Mouse (Mus musculus) gastrocnemius, postnatal 14 days (tissue): Measurements from ENCODE around the gene Pi4kb. TPM values are rescaled to one million over a fixed set of nuclear protein-coding genes. Genes with fewer than 3 reads are reported as not detected.
"Not testable (repeated sequence)": the region's sequence is repeated elsewhere in the genome, so short reads cannot be mapped to it uniquely, and the experiment has no call there.

Source experiments
- DNase-seq: peaks from one replicate; pipeline ENCODE4 v3.0.0; 2021; ENCODE audit warnings: mixed read lengths
- intact Hi-C: fragments of 180-260 bp; cut with DNase I; formaldehyde crosslinking; loops from one replicate; pipeline ENCODE4 v1.15.1; 2025; ENCODE audit warnings: low total_unique reads
- long read RNA-seq, 2 experiments: library from polyadenylated mRNA; stranded (forward); transcript quantifications; one replicate each; pipeline ENCODE4 v2.0.0; 2021
- total RNA-seq, 2 experiments: library from RNA; stranded (reverse); gene quantifications; 2 replicates each; pipeline ENCODE4 v1.2.3; 2021

Gene Pi4kb
- total RNA-seq: 10 to 100 TPM; 23.5 to 24.1 TPM
- long read RNA-seq, experiment 1, partial matches to known transcripts: 0 of 3 reads
- long read RNA-seq, experiment 1, other reads (novel, unspliced or antisense): 1 of 3 reads
- long read RNA-seq, experiment 2, partial matches to known transcripts: 0 of 5 reads
- long read RNA-seq, experiment 2, other reads (novel, unspliced or antisense): 2 of 5 reads

DNA sequence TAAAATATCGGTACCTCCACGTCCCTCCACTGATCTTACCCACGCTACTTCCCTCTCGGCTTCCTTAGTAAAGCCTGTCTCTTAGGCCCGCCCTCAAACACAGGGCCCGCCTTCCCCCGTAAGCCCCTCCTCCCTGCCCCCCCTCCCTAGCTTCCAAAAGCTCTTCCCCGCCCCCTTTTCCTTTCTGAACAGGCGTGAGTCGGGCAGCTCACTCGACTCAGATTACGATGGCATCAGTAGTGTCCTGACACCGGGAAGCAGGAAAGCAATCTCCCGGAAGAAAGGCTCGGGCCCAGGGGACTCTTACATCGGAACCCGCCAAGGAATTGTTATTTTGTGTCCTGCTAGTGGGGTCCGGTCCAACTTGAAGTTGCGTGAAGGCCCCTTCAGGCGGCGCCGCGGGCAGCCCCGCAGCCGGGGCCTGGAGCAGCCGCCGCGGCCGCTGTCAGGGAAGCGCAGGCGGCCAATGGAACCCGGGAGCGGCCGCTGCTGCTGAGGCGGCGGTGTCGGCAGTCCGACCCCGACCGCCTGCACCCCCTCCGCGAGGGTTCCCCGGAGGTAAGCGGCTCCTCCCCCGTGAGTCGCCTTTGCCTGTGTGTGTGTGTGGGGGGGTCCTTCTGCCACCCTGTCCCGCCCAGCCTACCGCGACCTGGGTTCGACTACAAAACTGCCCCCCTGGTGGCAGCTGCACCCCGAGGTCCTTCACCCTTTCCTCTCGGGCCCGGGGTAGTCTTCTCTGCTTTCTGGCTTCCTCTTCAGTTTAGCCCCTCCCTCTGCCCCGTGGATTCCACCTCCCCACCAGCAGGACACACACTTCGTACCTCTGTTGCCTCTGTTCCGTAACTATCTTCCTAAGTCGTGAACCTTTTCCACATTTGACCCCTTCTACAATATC, at the start of gene Pi4kb:
TSS of gene Pi4kb (plus strand) at position 204 of the 895 bp plus-strand sequence.
- intact Hi-C loops: no loop called here
- DNase-seq: peak; percentile 83

DNA sequence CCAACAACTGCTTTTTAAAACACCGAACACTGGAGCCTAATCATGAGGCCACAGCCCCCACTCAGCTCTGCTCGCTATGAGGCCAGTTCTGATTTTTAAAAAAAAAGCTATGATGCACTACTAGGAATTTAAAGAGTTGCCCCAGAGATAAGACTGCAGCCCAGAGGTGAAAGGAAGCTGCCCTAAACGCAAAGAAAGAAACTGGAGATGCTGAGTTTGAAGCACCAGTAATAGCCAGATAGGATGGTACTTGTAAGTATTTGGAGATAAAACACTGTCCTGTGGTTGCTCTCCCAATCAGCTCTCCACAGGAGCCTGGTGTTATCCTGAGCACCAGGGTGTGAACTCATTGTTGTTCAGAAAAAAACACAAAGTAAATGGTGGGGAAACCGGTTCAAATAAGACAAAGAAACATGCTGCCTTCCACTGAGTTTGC, 48.2 kb upstream of the Pi4kb start:
- intact Hi-C loops, DNase-seq: not testable (repeated sequence)

DNA sequence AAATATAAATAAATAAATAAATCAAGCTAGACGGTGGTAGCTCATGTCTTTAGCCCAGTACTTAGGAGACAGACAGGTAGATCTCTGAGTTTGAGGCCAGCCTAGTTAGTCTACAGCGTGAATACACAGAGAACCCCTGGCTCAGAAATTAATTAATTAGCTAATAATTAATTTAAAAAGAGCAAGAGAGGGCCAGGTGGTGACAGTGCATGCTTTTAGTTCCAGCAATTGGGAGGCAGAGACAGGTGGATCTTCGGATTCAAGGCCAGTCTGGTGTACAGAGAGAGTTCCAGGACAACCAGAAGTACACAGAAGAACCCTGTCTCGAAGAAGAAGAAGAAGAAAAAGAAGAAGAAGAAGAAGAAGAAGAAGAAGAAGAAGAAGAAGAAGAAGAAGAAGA, 45.6 kb upstream of the Pi4kb start:
- DNase-seq, intact Hi-C loops: not testable (repeated sequence)

DNA sequence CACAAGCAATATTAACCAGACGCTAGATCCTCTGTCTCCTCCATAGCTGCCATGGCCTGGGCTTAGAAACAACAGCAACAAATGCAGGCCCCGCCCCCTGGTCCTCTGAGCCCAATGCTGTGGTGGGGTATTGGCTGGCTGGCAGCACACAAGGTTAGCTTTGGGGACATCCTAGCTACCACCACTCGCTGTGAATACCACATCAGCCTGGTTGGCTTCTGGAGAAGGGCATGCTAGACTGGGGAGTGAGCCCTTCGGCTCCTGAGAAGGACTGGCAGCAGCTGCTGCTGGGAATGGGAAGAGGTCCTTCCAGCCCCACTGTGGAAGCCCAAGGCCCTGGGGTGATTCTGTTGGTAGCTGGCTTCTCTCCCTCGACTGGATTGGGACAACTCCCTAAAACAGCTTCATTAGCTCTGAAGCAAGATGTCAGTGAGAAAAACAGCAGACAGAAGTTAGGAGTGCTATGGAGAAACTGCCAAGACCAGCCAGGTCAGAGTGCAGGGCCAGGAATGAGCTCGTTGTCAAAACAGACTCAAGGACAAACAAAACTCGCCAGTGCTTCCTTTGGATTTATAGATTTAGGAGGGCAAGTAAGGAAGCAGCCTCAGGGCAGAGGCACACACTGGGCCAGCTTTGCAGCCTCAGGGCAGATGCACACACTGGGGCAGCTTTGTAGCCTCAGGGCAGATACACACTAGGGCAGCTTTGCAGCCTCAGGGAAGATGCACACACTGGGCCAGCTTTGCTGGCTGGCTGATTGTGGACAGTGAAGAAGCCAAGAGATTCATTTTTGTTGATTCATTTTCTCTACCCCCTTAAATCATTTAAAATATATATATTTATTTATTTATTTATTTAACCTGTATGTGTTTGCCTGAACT, 43.9 kb upstream of the Pi4kb start:
- DNase-seq, intact Hi-C loops: not testable (repeated sequence)

DNA sequence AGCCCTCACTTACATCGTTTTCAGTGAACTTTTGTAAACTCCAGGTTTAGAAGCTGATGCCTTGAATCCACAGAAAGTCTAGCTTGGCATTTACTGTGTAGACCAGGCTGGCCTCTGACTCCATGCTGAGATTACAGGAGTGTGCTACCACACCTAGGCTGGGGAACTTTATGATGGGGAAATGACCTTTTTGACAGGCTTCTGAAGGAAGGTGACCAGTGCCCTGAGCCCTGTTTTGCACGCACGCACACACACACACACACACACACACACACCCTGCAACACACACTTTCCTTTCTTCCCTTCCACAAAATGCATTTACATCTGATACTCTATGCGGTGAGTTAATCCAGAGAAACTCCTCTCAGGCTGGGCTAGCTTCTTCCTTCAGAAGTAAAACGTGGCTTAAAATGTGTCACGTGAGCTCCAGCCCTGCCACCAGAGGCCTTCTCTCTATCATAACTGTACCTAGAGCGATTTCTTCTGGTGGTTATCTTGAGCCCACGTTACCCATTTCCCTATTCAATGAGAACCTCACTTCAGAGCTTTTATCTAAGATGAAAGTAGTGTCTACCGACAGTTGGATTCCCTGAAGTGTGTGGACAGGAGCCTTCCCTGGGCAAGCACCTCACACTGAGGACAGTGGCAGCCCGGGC, 43.0 kb upstream of the Pi4kb start:
- intact Hi-C loops: not testable (repeated sequence)

DNA sequence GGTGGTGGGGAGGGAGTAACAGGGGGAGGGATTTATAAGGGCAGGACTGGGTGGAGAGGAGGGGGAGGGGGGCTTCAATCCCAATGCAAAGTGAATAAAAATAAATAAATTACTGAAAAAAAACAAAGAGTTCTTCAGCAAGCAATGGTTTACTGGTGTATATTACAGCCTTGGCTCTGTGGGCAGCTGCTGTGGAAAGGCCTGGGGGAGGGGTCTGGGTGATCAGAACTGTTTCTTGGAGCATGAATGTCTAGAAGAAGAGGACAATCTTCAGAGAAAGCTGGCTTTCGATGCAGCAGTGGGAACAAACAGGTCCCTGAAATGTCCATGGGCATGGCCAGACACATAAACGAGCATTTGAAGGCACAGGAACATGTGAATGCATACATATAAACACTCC, 42.3 kb upstream of the Pi4kb start:
- intact Hi-C loops, DNase-seq: not testable (repeated sequence)

More for the DNA sequence above, 43.0 kb upstream of the Pi4kb start:
- DNase-seq: not testable (repeated sequence)

DNA sequence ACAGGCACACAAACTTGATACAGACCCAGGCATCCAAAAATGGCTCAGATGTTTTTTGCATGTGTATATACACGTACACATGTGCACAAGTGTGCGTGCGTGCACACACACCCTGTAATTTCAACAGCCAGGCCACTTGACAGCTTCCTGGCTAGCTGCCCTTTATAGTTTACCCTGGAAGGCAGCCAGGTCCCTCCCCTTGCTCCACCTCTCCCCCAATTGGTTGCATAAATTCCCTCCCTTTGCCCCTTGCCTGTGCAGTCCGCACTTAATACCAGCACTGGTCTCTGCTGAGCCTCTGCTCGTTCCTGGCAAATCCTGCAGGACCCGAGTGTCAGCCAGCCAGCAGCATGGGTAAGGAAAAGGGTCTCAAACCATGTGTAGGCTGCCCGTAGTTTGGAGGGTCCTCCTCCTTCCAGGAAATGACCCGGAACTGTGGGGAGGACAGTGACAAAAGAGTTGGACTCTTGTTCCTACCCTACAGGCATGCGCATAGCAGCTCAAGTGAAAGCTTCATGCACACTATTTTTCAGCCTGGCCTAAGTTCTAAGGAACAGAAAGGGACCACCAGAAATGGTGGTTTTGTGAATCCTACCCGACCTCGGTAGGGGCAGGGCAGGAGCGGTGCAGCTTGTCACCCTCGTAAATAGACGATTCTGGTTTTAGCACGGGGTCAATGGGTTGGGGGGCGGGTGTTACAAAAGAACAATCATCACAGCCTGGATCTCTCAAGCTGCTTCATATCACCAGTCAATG, 41.5 kb upstream of the Pi4kb start, which contains the start of gene Selenbp1:
TSS of gene Selenbp1 (plus strand) at position 248 of the 756 bp plus-strand sequence.
- peak; percentile 74 for DNase-seq
- intact Hi-C loops: no loop called here

DNA sequence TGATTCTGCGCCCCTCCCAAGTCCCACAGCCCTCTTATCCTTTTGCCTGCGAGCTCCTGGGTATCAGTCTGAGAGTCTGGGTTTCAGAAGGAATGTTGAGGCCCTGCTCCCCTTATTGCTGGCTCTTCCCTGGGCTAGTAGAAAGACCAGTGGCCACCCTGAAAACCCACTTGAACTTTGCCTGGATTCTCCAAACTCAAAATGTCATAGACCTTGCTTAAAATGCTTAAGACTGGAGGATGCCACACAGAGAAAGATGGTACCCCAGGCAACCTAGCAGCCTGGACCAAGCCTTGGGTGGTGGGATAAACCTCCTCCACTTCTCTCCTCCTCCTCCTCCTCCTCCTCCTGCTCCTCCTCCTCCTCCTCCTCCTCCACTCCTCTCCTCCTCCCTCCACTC, 40.9 kb upstream of the Pi4kb start:
- intact Hi-C loops, DNase-seq: not testable (repeated sequence)

DNA sequence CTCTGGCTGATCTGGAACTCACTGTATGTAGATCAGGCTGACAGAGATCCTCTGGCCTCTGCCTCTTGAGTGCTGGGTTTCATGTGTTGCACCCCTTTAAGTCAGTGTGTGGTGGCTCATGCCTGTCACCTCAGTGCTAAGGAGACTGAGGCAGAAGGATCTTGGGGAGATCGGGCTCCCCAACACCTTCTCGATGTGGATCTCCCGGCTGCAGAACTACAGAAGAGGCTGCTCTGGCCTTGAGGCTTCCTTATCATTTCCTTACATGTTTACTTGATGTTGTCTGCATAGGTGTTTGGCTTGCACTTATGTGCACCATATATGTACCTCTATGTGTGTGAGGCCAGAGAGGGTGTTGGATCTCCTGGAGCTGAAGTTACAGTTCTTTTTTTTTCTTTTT, 40.0 kb upstream of the Pi4kb start:
- DNase-seq, intact Hi-C loops: not testable (repeated sequence)

DNA sequence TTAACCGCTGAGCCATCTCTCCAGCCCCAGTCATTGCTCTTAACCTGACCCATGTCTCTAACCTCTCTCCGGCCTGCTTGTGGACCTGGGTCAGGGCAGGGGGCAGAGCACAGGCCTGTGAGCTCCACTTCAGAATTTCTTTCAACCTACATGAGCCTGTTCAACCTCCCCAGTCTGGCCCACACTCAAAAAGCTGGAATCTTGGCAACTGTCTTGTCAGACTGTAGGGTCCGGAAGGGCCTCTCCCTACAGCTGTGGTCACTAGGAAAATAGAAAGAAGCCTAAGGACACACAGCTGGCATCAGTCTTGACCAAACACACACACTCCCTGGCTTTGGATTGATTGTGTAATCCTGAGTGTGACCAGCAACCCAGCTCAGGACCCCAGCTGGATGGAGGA, 39.2 kb upstream of the Pi4kb start:
- intact Hi-C loops: not testable (repeated sequence)
- DNase-seq: peak; percentile 78

DNA sequence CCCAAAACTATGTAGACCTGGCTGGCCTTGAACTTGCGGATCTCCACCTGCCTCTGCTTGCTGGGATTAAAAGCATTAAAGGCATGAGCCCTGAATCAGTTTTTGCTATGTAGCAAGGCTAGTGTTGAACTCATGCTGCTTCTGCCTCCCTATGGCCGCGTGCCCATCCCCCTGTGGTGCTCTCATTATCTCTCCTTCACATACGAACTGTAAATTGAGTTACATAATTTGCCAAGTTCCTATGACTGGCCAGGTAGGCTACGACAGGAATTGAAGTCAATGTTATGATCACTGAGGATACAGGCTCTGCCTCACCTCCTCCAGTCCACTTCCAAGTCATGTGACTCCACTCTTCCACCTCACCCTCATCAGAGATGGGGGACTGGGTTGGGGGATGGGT, 38.4 kb upstream of the Pi4kb start:
- intact Hi-C loops, DNase-seq: not testable (repeated sequence)

DNA sequence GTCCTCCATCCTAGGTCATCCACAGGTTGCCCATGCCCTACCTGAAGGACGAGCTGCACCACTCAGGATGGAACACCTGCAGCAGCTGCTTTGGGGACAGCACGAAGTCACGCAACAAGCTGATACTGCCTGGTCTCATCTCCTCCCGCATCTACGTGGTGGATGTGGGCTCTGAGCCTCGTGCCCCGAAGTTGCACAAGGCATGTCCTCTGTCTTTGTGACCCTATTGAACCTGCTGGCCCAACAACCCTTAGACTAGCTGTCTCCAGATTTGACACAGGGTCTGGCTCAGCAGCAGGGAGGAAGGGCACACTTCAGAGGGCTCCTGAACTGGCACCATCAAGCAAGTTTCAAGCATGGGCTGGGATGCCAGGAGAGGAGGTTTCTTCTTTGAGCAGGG, 37.3 kb upstream of the Pi4kb start:
- intact Hi-C loops: not testable (repeated sequence)

DNA sequence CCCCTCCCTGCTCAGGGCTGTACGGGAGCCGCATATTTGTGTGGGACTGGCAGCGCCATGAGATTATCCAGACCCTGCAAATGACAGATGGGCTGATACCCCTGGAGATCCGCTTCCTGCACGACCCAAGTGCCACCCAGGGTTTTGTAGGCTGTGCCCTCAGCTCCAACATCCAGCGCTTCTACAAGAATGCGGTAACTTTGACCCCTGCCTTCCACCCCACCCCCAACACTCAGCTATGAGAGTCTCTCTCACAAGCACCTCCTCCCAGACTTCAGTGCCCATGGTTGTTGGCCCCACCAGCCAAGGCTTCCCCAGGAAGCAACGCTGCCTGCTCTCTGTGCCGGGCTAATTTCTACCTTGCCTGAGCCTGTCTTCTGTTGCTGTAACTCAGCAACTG, 34.5 kb upstream of the Pi4kb start:
- DNase-seq, intact Hi-C loops: not testable (repeated sequence)

More for the DNA sequence above, 37.3 kb upstream of the Pi4kb start:
- DNase-seq: not testable (repeated sequence)

DNA sequence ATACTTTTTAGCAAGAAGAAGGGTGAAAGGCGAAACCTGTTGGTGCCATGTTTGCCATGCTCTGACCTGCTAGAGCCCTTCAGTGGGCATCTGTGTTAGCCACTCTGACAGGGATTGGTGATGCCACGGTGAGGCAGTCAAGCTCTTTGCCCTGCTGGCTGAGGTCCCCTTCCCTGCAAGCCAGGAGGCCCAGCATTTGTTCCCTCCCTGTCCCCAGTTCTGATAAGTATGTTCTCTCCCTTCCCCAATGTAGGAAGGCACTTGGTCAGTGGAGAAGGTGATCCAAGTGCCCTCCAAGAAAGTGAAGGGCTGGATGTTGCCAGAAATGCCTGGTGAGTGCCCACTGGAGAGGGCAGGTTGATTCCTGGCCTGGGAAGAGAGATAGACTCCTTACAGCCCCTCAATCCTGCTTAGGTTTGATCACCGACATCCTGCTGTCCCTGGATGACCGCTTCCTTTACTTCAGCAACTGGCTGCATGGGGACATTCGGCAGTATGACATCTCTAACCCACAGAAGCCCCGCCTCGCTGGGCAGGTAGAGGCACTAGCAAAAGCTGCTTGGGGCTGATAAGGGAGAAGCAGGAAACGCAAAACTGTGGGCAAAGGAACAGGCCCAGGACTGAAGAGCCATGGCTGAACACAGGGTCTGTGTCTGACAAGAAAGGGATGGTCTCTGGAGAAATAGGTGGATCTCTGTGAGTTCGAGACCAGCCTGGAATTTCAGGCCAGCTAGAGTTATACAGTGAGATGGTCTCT, 32.1 kb upstream of the Pi4kb start:
- DNase-seq, intact Hi-C loops: not testable (repeated sequence)

DNA sequence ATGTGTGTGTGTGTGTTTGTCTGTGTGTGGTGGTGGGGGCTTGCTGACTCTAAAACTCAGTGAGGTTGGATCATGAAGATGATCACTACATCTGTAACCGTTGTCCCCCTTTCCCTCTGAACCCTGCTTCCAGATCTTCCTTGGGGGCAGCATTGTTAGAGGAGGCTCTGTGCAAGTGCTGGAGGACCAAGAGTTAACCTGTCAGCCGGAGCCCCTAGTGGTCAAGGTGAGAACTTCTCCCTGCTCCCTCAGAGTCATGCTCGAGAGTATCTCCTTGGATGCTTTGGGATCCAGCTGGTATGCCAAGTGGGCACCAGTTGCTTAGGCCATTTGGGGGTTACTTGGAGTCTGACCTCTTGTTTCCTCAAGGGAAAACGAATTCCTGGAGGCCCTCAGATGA, 30.8 kb upstream of the Pi4kb start:
- intact Hi-C loops, DNase-seq: not testable (repeated sequence)

DNA sequence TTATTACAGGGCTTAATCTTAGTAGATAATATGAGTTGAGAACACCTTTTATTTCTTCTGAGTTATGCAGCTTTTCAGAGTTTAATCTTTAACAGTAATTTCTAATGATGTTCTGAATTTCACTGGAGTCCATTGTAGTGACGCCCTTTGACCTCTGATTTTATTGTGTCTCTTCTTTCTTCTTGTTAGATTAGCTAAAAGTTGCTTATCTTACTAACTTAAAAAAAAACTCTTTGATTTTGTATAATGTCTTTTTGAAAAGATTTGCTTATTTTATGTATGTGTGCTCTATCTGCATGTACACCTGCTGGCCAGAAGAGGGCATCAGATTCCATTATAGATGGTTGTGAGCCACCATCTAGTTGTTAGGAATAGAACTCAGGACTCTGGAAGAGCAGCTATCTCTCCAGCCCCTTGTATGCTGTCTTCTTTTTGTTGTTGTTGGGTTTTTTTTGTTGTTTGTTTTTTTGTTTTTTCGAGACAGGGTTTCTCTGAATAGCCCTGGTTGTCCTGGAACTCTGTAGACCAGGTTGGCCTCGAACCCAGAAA, 26.4 kb upstream of the Pi4kb start:
- DNase-seq: no peak
- intact Hi-C loops: no loop called here

DNA sequence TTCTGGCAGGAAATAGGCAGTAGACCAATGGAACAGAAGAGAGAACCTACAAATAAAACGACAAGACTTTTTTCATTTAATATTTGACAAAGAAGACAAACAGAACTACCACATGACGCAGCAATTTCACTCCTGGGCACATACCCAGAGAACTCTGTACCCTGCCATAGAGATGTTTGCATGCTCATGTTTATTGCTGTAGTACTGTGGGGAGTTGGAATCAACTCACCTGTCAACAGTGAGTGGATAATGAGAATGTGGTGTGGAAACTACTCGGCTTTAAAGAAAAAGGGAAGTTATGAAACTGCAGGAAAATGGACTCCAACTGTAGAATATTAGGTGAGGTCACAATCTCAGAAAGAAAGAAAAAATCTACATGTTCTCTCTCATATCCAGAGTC, 24.9 kb upstream of the Pi4kb start:
- intact Hi-C loops: loop anchor here (2.0 kb wide), 1 partner anchor 47 kb away; no protein-coding TSS in a partner anchor
- no peak for DNase-seq
